Mouse (Mus musculus): ENCODE data around the gene Prkacb.

- TF ChIP-seq CTCF (IDR thresholded peaks at IDR 0.05; ENCODE audit: low read depth) (no peak), EP300 (IDR thresholded peaks at IDR 0.05; ENCODE audit: low read depth) (no peak)
Observed at GRCm38 (mm10) chr3:146778913-146779312, 33.9 kb downstream of the Prkacb start.

Measured in liver, embryonic 14.5 days (tissue).